In the genomic region with DNA sequence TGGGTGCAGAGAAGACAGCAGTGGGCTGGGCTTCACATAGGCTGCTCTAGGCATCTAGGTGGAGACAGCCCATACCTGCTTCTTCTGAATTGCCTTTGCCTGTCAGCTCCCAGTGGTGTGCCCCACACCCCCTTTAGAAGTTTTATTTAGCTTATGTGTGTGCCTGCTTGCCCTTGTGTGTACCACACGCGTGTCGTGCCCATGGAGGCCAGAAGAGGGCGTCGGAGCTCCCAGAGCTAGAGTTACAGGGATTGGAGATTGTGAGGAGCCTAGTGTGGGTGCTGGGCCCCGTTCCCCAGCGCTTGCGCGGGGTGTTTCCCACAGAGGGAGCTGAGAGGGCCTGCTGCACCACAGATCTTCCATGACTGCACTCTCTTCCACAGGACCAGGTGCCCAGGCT, we compare ENCODE assay signal across 18 mouse cellular contexts. TPM values are rescaled to one million over a fixed set of nuclear protein-coding genes. Genes with fewer than 3 reads are reported as not detected.
DNase-seq lines count a peak whose midpoint lies in the region; ATAC-seq and TF ChIP-seq lines count a peak whose summit lies in the region.
"Had no signal": no experiment of that assay in that cellular context is flagged by ENCODE, and none has a peak within 500 bp of the region (broad histone marks: within the 10 kb centered on the region; RNA-seq: fewer than 3 reads in every experiment).

No protein-coding gene starts in this region.

- TF ChIP-seq CTCF in lung, embryonic 14.5 days (IDR thresholded peaks at IDR 0.05; ENCODE audit: low read depth): peak; percentile 21; the same call in 1 of the 2 replicates
- no peak for TF ChIP-seq CTCF in lung, adult 2 months (IDR thresholded peaks at IDR 0.05; ENCODE audit: insufficient read depth, low read length)
- peak; percentile 33 to 58 (median 33); a peak in 5 of 6 replicates for TF ChIP-seq CTCF in MEL (IDR thresholded peaks at IDR 0.05 in 2 of 3, conservative IDR thresholded peaks at IDR 0.05 in 1 of 3; ENCODE audit: control insufficient read depth in 1 of 3, insufficient read depth in 1 of 3, low read depth in 2 of 3, low read length in 3 of 3, poor library complexity in 1 of 3, severe bottlenecking in 1 of 3)
- peak; percentile 33; the same call in 1 of the 2 replicates for TF ChIP-seq CTCF in liver, postnatal 0 days (IDR thresholded peaks at IDR 0.05; ENCODE audit: low read depth)

- DNase-seq in hindbrain, embryonic 10.5 days (ENCODE audit: low spot score): no peak
- no peak for DNase-seq in hindbrain, embryonic 14.5 days (ENCODE audit: low spot score)
- no peak for DNase-seq in lung, embryonic 14.5 days
- DNase-seq in lung, adult 2 months: no peak
- DNase-seq in MEL (ENCODE audit: low read depth, low spot score): peak; percentile 54
- DNase-seq in liver, postnatal 0 days: no peak
- DNase-seq: adrenal gland, postnatal 36 days; cerebellum, adult 8-10 months; gastrocnemius, postnatal 14 days; midbrain, embryonic 14.5 days; spleen, adult 18-20 months had no signal

- 87% methylated on average over 9 of the region's 9 CpGs for WGBS in hindbrain, embryonic 10.5 days
- 93% methylated on average over 9 of the region's 9 CpGs for WGBS in hindbrain, embryonic 14.5 days
- WGBS in lung, embryonic 14.5 days: 92% methylated on average over 9 of the region's 9 CpGs
- 92% methylated on average over 9 of the region's 9 CpGs for WGBS in lung, adult 2 months
- WGBS in liver, postnatal 0 days (ENCODE audit: insufficient replicate concordance): 85% methylated on average over 9 of the region's 9 CpGs
- 95% methylated on average over 9 of the region's 9 CpGs for WGBS in kidney, embryonic 15.5 days

- peaks cover 59% of the 10 kb centered on the region for H3K36me3 ChIP-seq in hindbrain, embryonic 10.5 days
- H3K36me3 ChIP-seq in hindbrain, embryonic 14.5 days (replicated peaks; ENCODE audit: control insufficient read depth, insufficient read depth): peaks cover 34% of the 10 kb centered on the region
- peaks cover 40% of the 10 kb centered on the region for H3K36me3 ChIP-seq in lung, embryonic 14.5 days (ENCODE audit: insufficient read depth)
- peaks cover 13 to 19% of the 10 kb centered on the region in 2 experiments for H3K36me3 ChIP-seq in MEL (ENCODE audit: control insufficient read depth in 1 of 2, insufficient read depth in 2 of 2, low read length in 2 of 2)
- H3K36me3 ChIP-seq in liver, postnatal 0 days (replicated peaks; ENCODE audit: insufficient read depth, low read length): peaks cover 12% of the 10 kb centered on the region
- H3K36me3 ChIP-seq in kidney, embryonic 15.5 days: peaks cover 60% of the 10 kb centered on the region

- H3K4me1 ChIP-seq in hindbrain, embryonic 10.5 days (replicated peaks): peaks cover 47% of the 10 kb centered on the region
- H3K4me1 ChIP-seq in hindbrain, embryonic 14.5 days (replicated peaks; ENCODE audit: control insufficient read depth, insufficient read depth, low read length): peaks cover 12% of the 10 kb centered on the region
- 0 out of 2 replicates have a peak, but pooled peaks cover 4% of the 10 kb centered on the region for H3K4me1 ChIP-seq in lung, embryonic 14.5 days (ENCODE audit: insufficient read depth)
- H3K4me1 ChIP-seq in lung, adult 2 months (ENCODE audit: control insufficient read depth, insufficient read depth, low read length): no peaks in the 10 kb centered on the region; the same call in 1 of the 2 replicates
- H3K4me1 ChIP-seq in MEL (ENCODE audit: control insufficient read depth in 1 of 2, insufficient read depth in 2 of 2, low read length in 2 of 2): peaks cover 8 to 21% of the 10 kb centered on the region in 2 experiments; a peak in 3 of 4 replicates
- peaks cover 14% of the 10 kb centered on the region for H3K4me1 ChIP-seq in liver, postnatal 0 days (ENCODE audit: insufficient read depth)
- H3K4me1 ChIP-seq in kidney, embryonic 15.5 days: peaks cover 32% of the 10 kb centered on the region

- H3K27ac ChIP-seq in hindbrain, embryonic 10.5 days: 0 out of 2 replicates have a peak overlapping the region, but pooled peaks have one; percentile 66
- H3K27ac ChIP-seq in hindbrain, embryonic 14.5 days: no peak overlapping the region
- H3K27ac ChIP-seq in lung, embryonic 14.5 days (ENCODE audit: low read depth): no peak overlapping the region
- H3K27ac ChIP-seq in MEL (ENCODE audit: control insufficient read depth, low read depth, low read length): no peak overlapping the region
- H3K27ac ChIP-seq in liver, postnatal 0 days (ENCODE audit: low read depth): no peak overlapping the region
- no peak overlapping the region for H3K27ac ChIP-seq in kidney, embryonic 15.5 days
- H3K27ac ChIP-seq: lung, embryonic 15.5 days had no signal

- H3K9me3 ChIP-seq in hindbrain, embryonic 10.5 days: no peaks in the 10 kb centered on the region
- H3K9me3 ChIP-seq in hindbrain, embryonic 14.5 days (ENCODE audit: control insufficient read depth, low read length): no peaks in the 10 kb centered on the region
- no peaks in the 10 kb centered on the region for H3K9me3 ChIP-seq in lung, embryonic 14.5 days (ENCODE audit: low read depth, low read length)
- no peaks in the 10 kb centered on the region for H3K9me3 ChIP-seq in MEL (replicated peaks; ENCODE audit: insufficient read depth, low read length)
- H3K9me3 ChIP-seq in liver, postnatal 0 days (ENCODE audit: low read length): no peaks in the 10 kb centered on the region
- H3K9me3 ChIP-seq in kidney, embryonic 15.5 days (replicated peaks): no peaks in the 10 kb centered on the region
- H3K9me3 ChIP-seq: lung, embryonic 15.5 days had no signal

- H3K4me3 ChIP-seq in hindbrain, embryonic 10.5 days: no peak overlapping the region
- H3K4me3 ChIP-seq in hindbrain, embryonic 14.5 days (replicated peaks; ENCODE audit: low read length): no peak overlapping the region
- no peak overlapping the region for H3K4me3 ChIP-seq in lung, embryonic 14.5 days (ENCODE audit: low read depth, low read length)
- H3K4me3 ChIP-seq in lung, adult 2 months (replicated peaks; ENCODE audit: extremely low read depth, low read depth, low read length): no peak overlapping the region
- H3K4me3 ChIP-seq in MEL (ENCODE audit: control insufficient read depth in 1 of 2, insufficient read depth in 1 of 2, low read depth in 2 of 2, low read length in 2 of 2): no peak overlapping the region
- no peak overlapping the region for H3K4me3 ChIP-seq in liver, postnatal 0 days (ENCODE audit: low read depth, low read length)
- H3K4me3 ChIP-seq in kidney, embryonic 15.5 days (replicated peaks): no peak overlapping the region
- H3K4me3 ChIP-seq: lung, embryonic 15.5 days had no signal

- no peaks in the 10 kb centered on the region for H3K27me3 ChIP-seq in hindbrain, embryonic 10.5 days (ENCODE audit: insufficient read depth, poor library complexity, severe bottlenecking)
- H3K27me3 ChIP-seq in hindbrain, embryonic 14.5 days (ENCODE audit: control insufficient read depth, insufficient read depth, low read length): no peaks in the 10 kb centered on the region
- no peaks in the 10 kb centered on the region for H3K27me3 ChIP-seq in lung, embryonic 14.5 days (ENCODE audit: insufficient read depth, low read length)
- H3K27me3 ChIP-seq in MEL (ENCODE audit: control insufficient read depth in 1 of 2, insufficient read depth in 2 of 2, low read length in 2 of 2): no peaks in the 10 kb centered on the region
- H3K27me3 ChIP-seq in liver, postnatal 0 days (ENCODE audit: insufficient read depth, low read length): no peaks in the 10 kb centered on the region
- no peaks in the 10 kb centered on the region for H3K27me3 ChIP-seq in kidney, embryonic 15.5 days
- H3K27me3 ChIP-seq: lung, embryonic 15.5 days; Patski had no signal

- no peak for TF ChIP-seq POLR2A in lung, adult 2 months (IDR thresholded peaks at IDR 0.05; ENCODE audit: borderline replicate concordance, extremely low read depth, low read depth, low read length)
- TF ChIP-seq POLR2A in MEL (IDR thresholded peaks at IDR 0.05; ENCODE audit: control insufficient read depth in 1 of 2, insufficient read depth in 1 of 2, low read depth in 1 of 2, low read length in 2 of 2, poor library complexity in 1 of 2): no peak

- no peak for TF ChIP-seq EP300 in MEL (IDR thresholded peaks at IDR 0.05; ENCODE audit: low read depth in 1 of 2, low read length in 2 of 2)
- TF ChIP-seq EP300 in liver, postnatal 0 days (IDR thresholded peaks at IDR 0.05; ENCODE audit: low read depth): no peak

- no peak for ATAC-seq in hindbrain, embryonic 14.5 days (ENCODE audit: low FRiP score)
- ATAC-seq in lung, embryonic 14.5 days (ENCODE audit: insufficient read depth): no peak
- ATAC-seq in liver, postnatal 0 days: no peak
- no peak for ATAC-seq in kidney, embryonic 15.5 days (replicated peaks; ENCODE audit: low FRiP score)
- ATAC-seq: Patski had no signal

- no peak overlapping the region for H3K4me2 ChIP-seq in hindbrain, embryonic 14.5 days (replicated peaks)
- no peak overlapping the region for H3K4me2 ChIP-seq in lung, embryonic 14.5 days
- H3K4me2 ChIP-seq in liver, postnatal 0 days (ENCODE audit: low read depth, low read length): no peak overlapping the region
- H3K4me2 ChIP-seq in kidney, embryonic 15.5 days: no peak overlapping the region
- H3K4me2 ChIP-seq: heart, embryonic 11.5 days; lung, embryonic 15.5 days had no signal

- H3K9ac ChIP-seq in hindbrain, embryonic 14.5 days: no peak overlapping the region
- no peak overlapping the region for H3K9ac ChIP-seq in lung, embryonic 14.5 days
- no peak overlapping the region for H3K9ac ChIP-seq in MEL (ENCODE audit: control insufficient read depth, low read depth, low read length, poor library complexity, severe bottlenecking)
- no peak overlapping the region for H3K9ac ChIP-seq in liver, postnatal 0 days (replicated peaks)
- no peak overlapping the region for H3K9ac ChIP-seq in kidney, embryonic 15.5 days

- no peak for TF ChIP-seq RAD21 in MEL (IDR thresholded peaks at IDR 0.05; ENCODE audit: low read depth, low read length)

- H3K79me2 ChIP-seq in MEL (ENCODE audit: control insufficient read depth, insufficient read depth, low read length, poor library complexity): peaks cover 17% of the 10 kb centered on the region

RNA-seq across cellular contexts. Expression of gene Fance, which starts 3.2 kb away (rescaled TPM):
- 32.6 and 32.9 TPM in 2 replicates for polyA plus RNA-seq in hindbrain, embryonic 10.5 days (2016; fragmentation: Nextera tagmentation; extraction: Ambion mirVana)
- polyA plus RNA-seq in hindbrain, embryonic 14.5 days (2014; fragmentation: Nextera tagmentation; extraction: Ambion mirVana): 22.0 and 22.6 TPM in 2 replicates
- polyA plus RNA-seq in lung, embryonic 14.5 days (2014; fragmentation: Nextera tagmentation; extraction: Ambion mirVana): 28.2 and 35.3 TPM in 2 replicates
- 18.2 and 21.7 TPM in 2 replicates for polyA plus RNA-seq in lung, adult 2 months (2012; rRNA removed)
- total RNA-seq in MEL (2012; rRNA removed): 46.0 and 51.2 TPM in 2 replicates
- 100 to 1,000 TPM; 105 to 382 TPM for polyA plus RNA-seq in MEL (2012; ENCODE audit: insufficient read depth in 1 of 2, insufficient read length in 2 of 2, low read depth in 1 of 2, low replicate concordance in 2 of 2, missing spikeins in 1 of 2)
- polyA plus RNA-seq in liver, postnatal 0 days (2015; fragmentation: Nextera tagmentation; extraction: Ambion mirVana): 6.7 and 7.1 TPM in 2 replicates
- polyA plus RNA-seq in kidney, embryonic 15.5 days (2015; fragmentation: Nextera tagmentation; extraction: Ambion mirVana): 28.4 and 33.7 TPM in 2 replicates

RNA-seq across cellular contexts. Expression of gene Rpl10a, which starts 11.8 kb away (rescaled TPM):
- 439 and 483 TPM in 2 replicates for polyA plus RNA-seq in hindbrain, embryonic 10.5 days (2016; fragmentation: Nextera tagmentation; extraction: Ambion mirVana)
- polyA plus RNA-seq in hindbrain, embryonic 14.5 days (2014; fragmentation: Nextera tagmentation; extraction: Ambion mirVana): 370 and 441 TPM in 2 replicates
- 799 and 802 TPM in 2 replicates for polyA plus RNA-seq in lung, embryonic 14.5 days (2014; fragmentation: Nextera tagmentation; extraction: Ambion mirVana)
- 1,664 and 1,938 TPM in 2 replicates for polyA plus RNA-seq in lung, adult 2 months (2012; rRNA removed)
- total RNA-seq in MEL (2012; rRNA removed): 2,803 and 2,872 TPM in 2 replicates
- 1,000 to 10,000 TPM in 1 of 2 experiments, not detected in 1; 2,044 TPM for polyA plus RNA-seq in MEL (2012; ENCODE audit: insufficient read depth in 1 of 2, insufficient read length in 2 of 2, low read depth in 1 of 2, low replicate concordance in 2 of 2, missing spikeins in 1 of 2)
- 296 and 311 TPM in 2 replicates for polyA plus RNA-seq in liver, postnatal 0 days (2015; fragmentation: Nextera tagmentation; extraction: Ambion mirVana)
- polyA plus RNA-seq in kidney, embryonic 15.5 days (2015; fragmentation: Nextera tagmentation; extraction: Ambion mirVana): 643 and 689 TPM in 2 replicates

RNA-seq across cellular contexts. Expression of gene Tead3, which starts 34.1 kb away (rescaled TPM):
- polyA plus RNA-seq in hindbrain, embryonic 10.5 days (2016; fragmentation: Nextera tagmentation; extraction: Ambion mirVana): 5.5 and 6.1 TPM in 2 replicates
- polyA plus RNA-seq in hindbrain, embryonic 14.5 days (2014; fragmentation: Nextera tagmentation; extraction: Ambion mirVana): 1.3 and 1.4 TPM in 2 replicates
- 11.2 and 11.3 TPM in 2 replicates for polyA plus RNA-seq in lung, embryonic 14.5 days (2014; fragmentation: Nextera tagmentation; extraction: Ambion mirVana)
- polyA plus RNA-seq in lung, adult 2 months (2012; rRNA removed): 28.1 and 30.7 TPM in 2 replicates
- total RNA-seq in MEL (2012; rRNA removed): 0.46 and 0.73 TPM in 2 replicates
- polyA plus RNA-seq in MEL (2012; ENCODE audit: insufficient read depth in 1 of 2, insufficient read length in 2 of 2, low read depth in 1 of 2, low replicate concordance in 2 of 2, missing spikeins in 1 of 2): 1 to 10 TPM in 1 of 2 experiments, not detected in 1; 4.1 TPM
- polyA plus RNA-seq in liver, postnatal 0 days (2015; fragmentation: Nextera tagmentation; extraction: Ambion mirVana): 0.79 and 1.2 TPM in 2 replicates
- polyA plus RNA-seq in kidney, embryonic 15.5 days (2015; fragmentation: Nextera tagmentation; extraction: Ambion mirVana): 9.8 and 11.0 TPM in 2 replicates

RNA-seq across cellular contexts. Expression of gene Tulp1, which starts 48.5 kb away (rescaled TPM):
- 2.8 and 4.0 TPM in 2 replicates for polyA plus RNA-seq in hindbrain, embryonic 10.5 days (2016; fragmentation: Nextera tagmentation; extraction: Ambion mirVana)
- 1.2 and 1.7 TPM in 2 replicates for polyA plus RNA-seq in hindbrain, embryonic 14.5 days (2014; fragmentation: Nextera tagmentation; extraction: Ambion mirVana)
- polyA plus RNA-seq in lung, embryonic 14.5 days (2014; fragmentation: Nextera tagmentation; extraction: Ambion mirVana): 3.0 and 3.6 TPM in 2 replicates
- polyA plus RNA-seq in lung, adult 2 months (2012; rRNA removed): 7.0 and 7.2 TPM in 2 replicates
- 0.23 and 0.49 TPM in 2 replicates for total RNA-seq in MEL (2012; rRNA removed)
- 1 to 10 TPM in 1 of 2 experiments, not detected in 1; 2.4 TPM for polyA plus RNA-seq in MEL (2012; ENCODE audit: insufficient read depth in 1 of 2, insufficient read length in 2 of 2, low read depth in 1 of 2, low replicate concordance in 2 of 2, missing spikeins in 1 of 2)
- 0.18 and 0.33 TPM in 2 replicates for polyA plus RNA-seq in liver, postnatal 0 days (2015; fragmentation: Nextera tagmentation; extraction: Ambion mirVana)
- polyA plus RNA-seq in kidney, embryonic 15.5 days (2015; fragmentation: Nextera tagmentation; extraction: Ambion mirVana): 5.6 and 6.4 TPM in 2 replicates
- total RNA-seq: gastrocnemius, postnatal 14 days; left cerebral cortex, adult 18-20 months; megakaryocyte progenitor cell, adult 5-6 weeks had no signal
- polyA plus RNA-seq: cortical plate, adult 2 months; Patski had no signal
